Mouse (Mus musculus) neural tube, embryonic 14.5 days (tissue): Measurements from ENCODE around the gene Tmub2. TPM values are rescaled to one million over a fixed set of nuclear protein-coding genes. Genes with fewer than 3 reads are reported as not detected.

Experiments used
- ATAC-seq: fragments of 200-750 bp; cut with Nextera tagmentation; 2 replicates; pipeline ENCODE4 v1.8.0; 2017; ENCODE audit warnings: low read depth, mild to moderate bottlenecking, moderate TSS enrichment, moderate library complexity
- H3K27ac ChIP-seq: fragments of 300-500 bp; sonication (generic); 2 replicates; pipeline ENCODE4 v1.5.1; 2014; ENCODE audit warnings: low read depth, mild to moderate bottlenecking, control low read depth, low read length, moderate library complexity, mixed read lengths
- H3K27me3 ChIP-seq: fragments of 300-500 bp; sonication (generic); 2 replicates; pipeline ENCODE4 v1.6.1; 2014; ENCODE audit warnings: low read length; ENCODE audit not compliant: control insufficient read depth, insufficient read depth
- H3K36me3 ChIP-seq: fragments of 300-500 bp; sonication (generic); 2 replicates; pipeline ENCODE4 v1.6.1; 2014; ENCODE audit warnings: low read length, mixed read lengths; ENCODE audit not compliant: control insufficient read depth, insufficient read depth
- H3K4me1 ChIP-seq: fragments of 300-500 bp; sonication (generic); 2 replicates; pipeline ENCODE4 v1.6.1; 2014; ENCODE audit warnings: low read length; ENCODE audit not compliant: control insufficient read depth, insufficient read depth
- H3K4me2 ChIP-seq: fragments of 300-500 bp; sonication (generic); 2 replicates; pipeline ENCODE4 v1.6.1; 2014; ENCODE audit warnings: mild to moderate bottlenecking, low read depth, low read length, control low read depth
- H3K4me3 ChIP-seq: fragments of 300-500 bp; sonication (generic); 2 replicates; pipeline ENCODE4 v1.5.1; 2014; ENCODE audit warnings: low read depth, low read length, control low read depth, mixed read lengths
- H3K9ac ChIP-seq: fragments of 300-500 bp; sonication (generic); replicated peaks from 2 replicates; pipeline ENCODE4 v1.6.1; 2014; ENCODE audit warnings: low read depth, mild to moderate bottlenecking, control low read depth, low read length, mixed read lengths
- H3K9me3 ChIP-seq: fragments of 300-500 bp; sonication (generic); 2 replicates; pipeline ENCODE4 v1.6.1; 2016; ENCODE audit warnings: low read length; ENCODE audit not compliant: control insufficient read depth
- WGBS: fragments of 180-500 bp; shearing (Covaris S2); extraction: QIAGEN DNeasy Blood & Tissue Kit; methylation state at CpG from one replicate; pipeline ENCODE4 v1.1.7; 2014; 5-methylcytosine and 5-hydroxymethylcytosine counted together
- polyA plus RNA-seq: library from polyadenylated mRNA; unstranded; fragments of >200 nt; fragmentation: Nextera tagmentation; extraction: Ambion mirVana; gene quantifications from 2 replicates; pipeline ENCODE4 v1.2.1, GENCODE M21; 2014

Tmub2 gene
- polyA plus RNA-seq, 1 experiment from 2014 or later = 88.6 TPM

GRCm38 (mm10) chr11:102295598-102296471 lies 11.1 kb downstream of the Tmub2 start:
- ATAC-seq = 0 out of 2 replicates have a peak, but pooled peaks have one; percentile 26

GRCm38 (mm10) chr11:102296491-102297472 lies 12.1 kb downstream of the Tmub2 start, which contains the start of gene Atxn7l3:
Gene Atxn7l3, minus strand, starts transcription at chr11:102296631.
- H3K9ac ChIP-seq = peak within 1 kb of the TSS; percentile 93
- H3K4me2 ChIP-seq = peak within 1 kb of the TSS; percentile 84
- under 1% methylated on average over 51 of the region's 125 CpGs for WGBS
- H3K27me3 ChIP-seq = no peaks in the 10 kb centered on the region
- H3K4me3 ChIP-seq = peak within 1 kb of the TSS; percentile 90
- peaks cover 9% of the 10 kb centered on the region for H3K4me1 ChIP-seq
- no peaks in the 10 kb centered on the region for H3K9me3 ChIP-seq
- peak within 1 kb of the TSS; percentile 99 for H3K27ac ChIP-seq
- peak; percentile 94 for ATAC-seq
- H3K36me3 ChIP-seq = peaks cover 18% of the 10 kb centered on the region

More at GRCm38 (mm10) chr11:102295598-102296471, 11.1 kb downstream of the Tmub2 start:
- Histone ChIP-seq H3K4me3 (peak overlapping the region; percentile 90), H3K36me3 (peaks cover 28% of the 10 kb centered on the region), H3K4me2 (peak overlapping the region; percentile 84), H3K9me3 (no peaks in the 10 kb centered on the region), H3K4me1 (peaks cover 9% of the 10 kb centered on the region), H3K27me3 (no peaks in the 10 kb centered on the region), H3K27ac (peak overlapping the region; percentile 99), H3K9ac (peak overlapping the region; percentile 93)
- under 1% methylated on average over 48 of the region's 73 CpGs for WGBS

- Histone ChIP-seq H3K9ac (peak overlapping the region; percentile 93), H3K27me3 (no peaks in the 10 kb centered on the region), H3K4me3 (peak overlapping the region; percentile 90), H3K4me2 (peak overlapping the region; percentile 84), H3K27ac (peak overlapping the region; percentile 99), H3K9me3 (no peaks in the 10 kb centered on the region), H3K4me1 (peaks cover 9% of the 10 kb centered on the region), H3K36me3 (peaks cover 9% of the 10 kb centered on the region)
- peak; percentile 23; the same call in 1 of the 2 replicates for ATAC-seq
- WGBS = 26% methylated on average over 27 of the region's 27 CpGs
Observed at GRCm38 (mm10) chr11:102297577-102298556, 13.1 kb downstream of the Tmub2 start.

- no peak overlapping the region for H3K4me3 ChIP-seq
- WGBS = 0% methylated on average over 1 of the region's 1 CpGs
- no peak for ATAC-seq
- no peak overlapping the region for H3K27ac ChIP-seq
- no peaks in the 10 kb centered on the region for H3K9me3 ChIP-seq
- no peak overlapping the region for H3K9ac ChIP-seq
- no peak overlapping the region for H3K4me2 ChIP-seq
- H3K27me3 ChIP-seq = no peaks in the 10 kb centered on the region
- H3K4me1 ChIP-seq = peaks cover 5% of the 10 kb centered on the region
- no peaks in the 10 kb centered on the region for H3K36me3 ChIP-seq
Observed at GRCm38 (mm10) chr11:102299839-102300238, 15.1 kb downstream of the Tmub2 start.

- Histone ChIP-seq H3K36me3 (peaks cover 22% of the 10 kb centered on the region), H3K27me3 (no peaks in the 10 kb centered on the region), H3K27ac (no peak overlapping the region), H3K4me3 (no peak overlapping the region), H3K4me2 (no peak overlapping the region), H3K9me3 (no peaks in the 10 kb centered on the region), H3K4me1 (peaks cover 4% of the 10 kb centered on the region; the same call in 1 of the 2 replicates), H3K9ac (no peak overlapping the region)
- WGBS = 26% methylated on average over 2 of the region's 2 CpGs
- no peak for ATAC-seq
Observed at GRCm38 (mm10) chr11:102304141-102304540, 19.4 kb downstream of the Tmub2 start.

GRCm38 (mm10) chr11:102305359-102305758 lies 20.6 kb downstream of the Tmub2 start:
- Histone ChIP-seq H3K4me2 (no peak overlapping the region), H3K36me3 (peaks cover 28% of the 10 kb centered on the region), H3K27ac (no peak overlapping the region), H3K9ac (no peak overlapping the region), H3K27me3 (no peaks in the 10 kb centered on the region), H3K4me3 (no peak overlapping the region), H3K9me3 (no peaks in the 10 kb centered on the region), H3K4me1 (peaks cover 4% of the 10 kb centered on the region; the same call in 1 of the 2 replicates)
- WGBS = 64% methylated on average over 3 of the region's 3 CpGs
- ATAC-seq = no peak

- Histone ChIP-seq H3K27me3 (no peaks in the 10 kb centered on the region), H3K9ac (no peak overlapping the region), H3K36me3 (peaks cover 47% of the 10 kb centered on the region), H3K9me3 (no peaks in the 10 kb centered on the region), H3K27ac (no peak overlapping the region), H3K4me2 (no peak overlapping the region), H3K4me1 (peaks cover 4% of the 10 kb centered on the region; the same call in 1 of the 2 replicates), H3K4me3 (no peak overlapping the region)
- 89% methylated on average over 9 of the region's 9 CpGs for WGBS
- ATAC-seq = no peak
Observed at GRCm38 (mm10) chr11:102308104-102308503, 23.4 kb downstream of the Tmub2 start.

- no peaks in the 10 kb centered on the region for H3K9me3 ChIP-seq
- peaks cover 4% of the 10 kb centered on the region; the same call in 1 of the 2 replicates for H3K4me1 ChIP-seq
- WGBS = under 1% methylated on average over 27 of the region's 27 CpGs
- no peak overlapping the region for H3K9ac ChIP-seq
- peaks cover 56% of the 10 kb centered on the region for H3K36me3 ChIP-seq
- peak overlapping the region; percentile 35 for H3K4me2 ChIP-seq
- peak overlapping the region; percentile 6; the same call in 1 of the 2 replicates for H3K4me3 ChIP-seq
- H3K27ac ChIP-seq = peak overlapping the region; percentile 30; the same call in 1 of the 2 replicates
- peak; percentile 90 for ATAC-seq
- H3K27me3 ChIP-seq = no peaks in the 10 kb centered on the region
Observed at GRCm38 (mm10) chr11:102308979-102309378, 24.2 kb downstream of the Tmub2 start.
